Mouse (Mus musculus) hindbrain, embryonic 11.5 days (tissue): ENCODE measurements at regions not wholly inside any gene's neighbourhood (a gene's known extent, or its start where the extent isn't known, plus 50 kb on each side); places are given as distances from the start of the nearest gene placed in this dataset.

Experiments
- ATAC-seq: fragments of 200-750 bp; cut with Nextera tagmentation; 2 replicates; pipeline ENCODE4 v1.8.0; 2017; ENCODE audit warnings: mild to moderate bottlenecking, moderate TSS enrichment, moderate library complexity; ENCODE audit not compliant: low FRiP score
- DNase-seq: peaks from one replicate; pipeline ENCODE4 v3.0.0-alpha.2; 2015; ENCODE audit warnings: low spot score
- H3K27ac ChIP-seq: fragments of 300-500 bp; sonication (generic); 2 replicates; pipeline ENCODE4 v1.5.1; 2014; ENCODE audit warnings: mild to moderate bottlenecking, low read depth, low read length
- H3K27me3 ChIP-seq: fragments of 300-500 bp; sonication (generic); 2 replicates; pipeline ENCODE4 v1.6.1; 2014; ENCODE audit warnings: mild to moderate bottlenecking, low read length, moderate library complexity, mixed read lengths; ENCODE audit not compliant: control insufficient read depth, insufficient read depth
- H3K36me3 ChIP-seq: fragments of 300-500 bp; sonication (generic); 2 replicates; pipeline ENCODE4 v1.6.1; 2014; ENCODE audit warnings: mild to moderate bottlenecking, low read length, moderate library complexity, mixed read lengths; ENCODE audit not compliant: control insufficient read depth, insufficient read depth
- H3K4me1 ChIP-seq: fragments of 300-500 bp; sonication (generic); replicated peaks from 2 replicates; pipeline ENCODE4 v1.6.1; 2014; ENCODE audit warnings: low read length, mixed read lengths; ENCODE audit not compliant: control insufficient read depth, insufficient read depth
- H3K4me2 ChIP-seq: fragments of 300-500 bp; sonication (generic); replicated peaks from 2 replicates; pipeline ENCODE4 v1.6.1; 2014; ENCODE audit warnings: mild to moderate bottlenecking, low read depth, low read length
- H3K4me3 ChIP-seq: fragments of 300-500 bp; sonication (generic); 2 replicates; pipeline ENCODE4 v1.5.1; 2014; ENCODE audit warnings: low read depth, low read length
- H3K9ac ChIP-seq: fragments of 300-500 bp; sonication (generic); 2 replicates; pipeline ENCODE4 v1.6.1; 2014; ENCODE audit warnings: low read depth, low read length
- H3K9me3 ChIP-seq: fragments of 300-500 bp; sonication (generic); 2 replicates; pipeline ENCODE4 v1.6.1; 2016; ENCODE audit warnings: low read length; ENCODE audit not compliant: control insufficient read depth
- WGBS: fragments of 180-500 bp; shearing (Covaris S2); extraction: QIAGEN DNeasy Blood & Tissue Kit; methylation state at CpG from one replicate; pipeline ENCODE4 v1.1.7; 2014; 5-methylcytosine and 5-hydroxymethylcytosine counted together

- no peak overlapping the region for H3K4me3 ChIP-seq
- no peaks in the 10 kb centered on the region for H3K36me3 ChIP-seq
- no peak overlapping the region for H3K27ac ChIP-seq
- no peaks in the 10 kb centered on the region for H3K27me3 ChIP-seq
- DNase-seq (no peak), ATAC-seq (no peak)
- 61% methylated on average over 1 of the region's 1 CpGs for WGBS
- no peak overlapping the region for H3K9ac ChIP-seq
- no peaks in the 10 kb centered on the region for H3K9me3 ChIP-seq
- no peaks in the 10 kb centered on the region for H3K4me1 ChIP-seq
- no peak overlapping the region for H3K4me2 ChIP-seq
These were observed 345.4 kb upstream of the Epha5 start for GRCm38 (mm10) chr5:84762618-84763017.

DNA sequence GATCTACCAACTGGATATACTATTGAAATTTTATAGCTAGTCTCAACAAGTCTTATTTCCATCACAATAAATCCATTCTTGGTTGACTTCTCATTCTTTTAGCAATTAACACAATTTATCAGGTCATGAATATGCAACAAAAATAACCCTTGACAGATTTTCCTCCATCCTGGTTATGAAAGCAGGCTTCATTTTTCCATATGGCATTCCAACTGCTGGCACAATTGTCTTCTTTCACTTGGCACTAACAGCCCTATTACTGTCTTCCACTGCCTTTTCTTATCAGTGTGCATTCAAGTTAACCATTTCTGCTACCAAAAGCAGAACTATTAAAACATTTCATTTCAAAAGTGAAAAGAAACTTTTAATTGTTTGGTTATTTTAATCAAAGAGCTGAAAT is 334.9 kb upstream of the Epha5 start:
- no peak overlapping the region for H3K4me3 ChIP-seq
- ATAC-seq: no peak
- no peaks in the 10 kb centered on the region for H3K36me3 ChIP-seq
- H3K9ac ChIP-seq: no peak overlapping the region
- no peaks in the 10 kb centered on the region for H3K27me3 ChIP-seq
- H3K27ac ChIP-seq: no peak overlapping the region
- H3K9me3 ChIP-seq: no peaks in the 10 kb centered on the region
- no peaks in the 10 kb centered on the region for H3K4me1 ChIP-seq
- DNase-seq: no peak
- no peak overlapping the region for H3K4me2 ChIP-seq

DNA sequence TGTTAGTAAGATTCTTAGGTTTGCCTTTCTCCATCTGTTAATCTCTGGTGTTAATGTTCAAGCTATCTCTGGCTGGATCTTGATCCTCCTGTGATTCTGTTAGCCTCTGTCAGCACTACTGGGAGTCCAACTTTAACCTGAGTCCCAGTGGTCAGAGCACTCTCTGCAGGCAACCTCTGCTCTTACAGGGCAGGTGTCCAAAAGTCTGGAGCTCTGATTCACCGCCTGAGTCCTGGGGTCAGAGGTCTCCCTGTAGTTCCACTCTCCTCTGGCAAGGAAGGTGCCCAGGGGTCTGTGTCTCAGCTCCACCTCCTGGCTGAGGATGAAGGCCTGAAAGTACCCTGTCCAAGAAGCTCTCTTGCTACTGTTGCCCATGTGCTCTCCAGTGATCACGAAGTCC is 288.3 kb upstream of the Epha5 start:
- no peak overlapping the region for H3K27ac ChIP-seq
- no peak overlapping the region for H3K9ac ChIP-seq
- H3K9me3 ChIP-seq: no peaks in the 10 kb centered on the region
- DNase-seq: no peak
- H3K27me3 ChIP-seq: no peaks in the 10 kb centered on the region
- H3K4me2 ChIP-seq: no peak overlapping the region
- no peak for ATAC-seq
- H3K4me3 ChIP-seq: no peak overlapping the region
- 83% methylated on average over 2 of the region's 2 CpGs for WGBS
- no peaks in the 10 kb centered on the region for H3K4me1 ChIP-seq
- H3K36me3 ChIP-seq: no peaks in the 10 kb centered on the region

DNA sequence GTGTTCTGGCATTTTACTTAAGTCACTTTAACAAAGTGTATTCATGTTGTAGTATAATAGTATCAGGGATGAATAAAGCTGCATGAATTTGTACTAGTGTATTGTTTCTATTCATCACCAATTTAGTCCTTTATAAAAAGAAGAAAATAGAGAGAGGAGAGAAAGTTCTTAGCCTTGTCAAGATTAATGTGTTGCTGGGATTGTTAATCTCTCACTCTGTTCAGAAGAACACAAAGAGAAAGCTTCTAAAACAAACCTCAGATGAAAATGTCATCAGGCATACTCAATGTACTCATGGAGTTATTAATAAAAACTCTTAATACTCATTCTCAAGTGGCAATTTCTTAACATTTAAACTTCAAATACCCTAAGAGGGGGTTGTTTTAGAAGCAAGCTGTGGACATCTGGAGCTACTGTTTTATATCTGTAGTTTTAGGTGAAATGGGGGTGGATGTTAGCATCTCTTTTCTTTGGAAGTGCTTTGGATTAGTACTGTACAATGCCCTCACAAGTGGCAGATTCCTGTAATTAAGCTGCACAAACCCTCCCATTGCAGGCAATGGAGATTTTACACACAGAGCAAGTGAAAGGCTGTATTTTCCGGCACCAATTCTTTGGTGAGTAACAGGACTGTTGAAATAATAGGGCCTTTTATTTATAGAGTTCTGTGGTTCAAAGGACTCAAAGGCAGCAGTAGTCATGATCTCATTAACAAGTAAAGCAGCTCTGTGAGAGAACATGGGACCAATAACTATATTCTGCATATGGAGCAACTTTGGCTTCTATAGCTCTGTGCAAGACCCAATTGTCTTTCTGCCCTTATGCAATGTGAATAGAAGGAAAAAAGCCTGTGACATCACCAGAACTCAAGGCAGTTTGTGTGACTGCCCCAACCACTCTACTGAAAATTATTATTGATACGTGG is 273.4 kb upstream of the Epha5 start:
- Histone ChIP-seq H3K4me3 (no peak overlapping the region), H3K9ac (no peak overlapping the region), H3K4me2 (no peak overlapping the region), H3K36me3 (no peaks in the 10 kb centered on the region), H3K27ac (no peak overlapping the region), H3K4me1 (no peaks in the 10 kb centered on the region), H3K27me3 (no peaks in the 10 kb centered on the region), H3K9me3 (no peaks in the 10 kb centered on the region)
- DNase-seq (no peak), ATAC-seq (no peak)
- 73% methylated on average over 2 of the region's 2 CpGs for WGBS

DNA sequence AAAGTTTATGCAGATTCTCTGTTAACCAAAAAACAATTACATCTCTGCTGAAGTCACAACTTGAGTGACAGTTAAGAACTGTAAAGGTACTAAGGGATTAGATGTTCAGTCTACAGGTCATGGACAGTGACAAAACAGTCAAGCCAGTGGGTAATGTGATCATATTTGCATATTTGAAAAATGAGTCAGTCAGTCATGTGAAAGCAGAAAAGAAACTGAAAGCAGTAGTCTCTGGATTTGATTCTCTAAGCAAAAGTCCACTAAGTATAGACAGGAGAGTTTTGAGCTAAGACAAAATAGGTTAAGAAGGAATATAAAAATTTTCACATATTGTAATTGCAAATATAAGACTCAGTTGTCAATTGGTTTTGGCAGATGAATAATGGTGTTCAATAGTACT is 270.4 kb upstream of the Epha5 start:
- Histone ChIP-seq H3K27me3 (no peaks in the 10 kb centered on the region), H3K9ac (no peak overlapping the region), H3K9me3 (no peaks in the 10 kb centered on the region), H3K4me1 (no peaks in the 10 kb centered on the region), H3K36me3 (no peaks in the 10 kb centered on the region), H3K4me3 (no peak overlapping the region), H3K4me2 (no peak overlapping the region), H3K27ac (no peak overlapping the region)
- no peak for ATAC-seq
- no peak for DNase-seq

GRCm38 (mm10) chr5:84655171-84655570 is 238.0 kb upstream of the Epha5 start:
- Histone ChIP-seq H3K9me3 (no peaks in the 10 kb centered on the region), H3K4me2 (no peak overlapping the region), H3K36me3 (no peaks in the 10 kb centered on the region), H3K4me1 (no peaks in the 10 kb centered on the region), H3K27me3 (no peaks in the 10 kb centered on the region), H3K4me3 (no peak overlapping the region), H3K9ac (no peak overlapping the region), H3K27ac (no peak overlapping the region)
- no peak for DNase-seq
- ATAC-seq: no peak

DNA sequence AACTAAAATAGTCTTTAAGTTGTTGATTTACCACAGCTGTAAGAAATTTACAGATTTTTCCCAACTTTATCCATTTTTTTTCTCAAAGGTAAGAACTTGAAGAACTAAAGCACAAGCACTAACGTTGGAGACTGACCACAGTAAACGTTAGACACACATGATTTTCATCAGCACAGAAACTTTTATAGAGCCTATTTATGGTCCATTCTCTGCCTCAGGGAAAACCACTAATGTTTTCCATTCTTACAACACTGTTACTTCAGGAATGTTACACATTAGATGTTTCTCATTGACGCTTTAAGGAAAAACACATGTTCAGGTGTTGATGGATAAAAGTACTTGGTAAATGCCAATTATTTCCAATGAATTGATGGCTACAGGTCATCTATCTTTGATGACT is 218.3 kb upstream of the Epha5 start:
- ATAC-seq (no peak), DNase-seq (no peak)
- no peak overlapping the region for H3K4me3 ChIP-seq
- no peak overlapping the region for H3K4me2 ChIP-seq
- H3K27me3 ChIP-seq: no peaks in the 10 kb centered on the region
- H3K9ac ChIP-seq: no peak overlapping the region
- H3K27ac ChIP-seq: no peak overlapping the region
- WGBS: 79% methylated on average over 3 of the region's 3 CpGs
- no peaks in the 10 kb centered on the region for H3K4me1 ChIP-seq
- H3K9me3 ChIP-seq: no peaks in the 10 kb centered on the region
- no peaks in the 10 kb centered on the region for H3K36me3 ChIP-seq

GRCm38 (mm10) chr5:84632851-84633250 is 215.7 kb upstream of the Epha5 start:
- ATAC-seq (no peak), DNase-seq (no peak)
- H3K36me3 ChIP-seq: no peaks in the 10 kb centered on the region
- no peak overlapping the region for H3K4me2 ChIP-seq
- H3K9ac ChIP-seq: no peak overlapping the region
- no peaks in the 10 kb centered on the region for H3K4me1 ChIP-seq
- 78% methylated on average over 2 of the region's 2 CpGs for WGBS
- H3K4me3 ChIP-seq: no peak overlapping the region
- H3K27me3 ChIP-seq: no peaks in the 10 kb centered on the region
- no peaks in the 10 kb centered on the region for H3K9me3 ChIP-seq
- H3K27ac ChIP-seq: no peak overlapping the region

DNA sequence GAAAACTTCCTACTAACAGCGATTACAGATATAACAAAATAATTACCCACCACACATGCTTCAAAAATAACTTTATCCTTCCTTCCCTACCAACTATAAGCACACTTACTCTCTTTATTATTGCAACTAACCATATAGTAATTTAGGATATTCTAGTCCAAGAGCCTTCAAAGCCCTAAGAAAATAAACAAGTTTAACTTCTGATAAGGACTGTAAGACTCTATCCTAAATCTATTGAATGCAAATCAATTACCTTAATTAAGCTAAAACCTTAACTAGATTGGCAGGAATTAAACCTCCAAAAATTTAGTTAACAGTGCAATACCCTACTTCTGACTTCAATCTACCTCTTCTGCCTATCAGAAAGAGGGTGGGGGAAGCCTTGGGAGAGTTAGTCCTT is 201.0 kb upstream of the Epha5 start:
- no peak for ATAC-seq
- WGBS: 83% methylated on average over 1 of the region's 1 CpGs

More for the DNA sequence above, 201.0 kb upstream of the Epha5 start:
- H3K4me2 ChIP-seq: no peak overlapping the region
- no peaks in the 10 kb centered on the region for H3K9me3 ChIP-seq
- no peaks in the 10 kb centered on the region for H3K36me3 ChIP-seq
- H3K27me3 ChIP-seq: no peaks in the 10 kb centered on the region
- no peak overlapping the region for H3K27ac ChIP-seq
- no peaks in the 10 kb centered on the region for H3K4me1 ChIP-seq
- no peak for DNase-seq
- H3K4me3 ChIP-seq: no peak overlapping the region
- no peak overlapping the region for H3K9ac ChIP-seq
